Mouse (Mus musculus) lung, postnatal 4 days (tissue): ENCODE results near the gene Pax9.
A peak's percentile ranks its signal among the peaks of the same experiment; 100 is the strongest.

Experiments used
- DNase-seq, 2 experiments: peaks; one replicate each; pipeline ENCODE4 v3.0.0; 2021

Pax9 gene

DNA sequence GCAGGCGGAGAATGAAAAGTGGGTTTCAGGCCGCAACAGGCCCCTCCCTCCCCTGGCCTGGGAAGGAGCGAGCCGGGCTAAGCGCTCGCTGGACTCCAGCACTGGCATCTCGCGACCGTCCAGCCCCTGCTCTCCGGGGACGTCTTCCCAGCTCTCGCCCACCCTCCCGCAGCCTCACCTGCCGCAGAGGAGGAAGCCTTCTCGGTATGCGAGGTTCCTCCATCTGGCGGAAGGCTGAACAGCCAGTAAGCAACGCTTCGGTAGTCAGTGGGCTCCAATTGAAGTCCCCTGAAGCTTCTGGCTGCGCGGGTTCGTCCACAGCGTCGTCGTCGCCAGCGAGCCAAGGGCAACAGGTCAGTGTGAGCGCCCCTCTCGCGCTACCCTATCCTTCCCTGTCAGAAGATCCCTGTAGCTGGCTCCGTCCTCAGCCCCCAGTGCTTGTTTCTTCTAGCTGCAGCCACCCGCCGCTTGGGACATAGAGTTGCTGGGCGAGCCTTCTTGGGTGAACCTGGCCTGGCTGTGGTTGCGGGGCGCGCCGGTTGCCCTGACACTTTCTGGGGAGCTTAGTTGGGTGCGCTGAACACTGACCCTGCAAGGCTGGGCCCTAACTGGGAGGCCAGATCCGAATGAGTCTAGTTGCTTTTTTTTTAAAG, at the start of gene Pax9:
TSS of gene Pax9 (plus strand) at position 341 of the 653 bp plus-strand sequence.
- DNase-seq = no peak

DNA sequence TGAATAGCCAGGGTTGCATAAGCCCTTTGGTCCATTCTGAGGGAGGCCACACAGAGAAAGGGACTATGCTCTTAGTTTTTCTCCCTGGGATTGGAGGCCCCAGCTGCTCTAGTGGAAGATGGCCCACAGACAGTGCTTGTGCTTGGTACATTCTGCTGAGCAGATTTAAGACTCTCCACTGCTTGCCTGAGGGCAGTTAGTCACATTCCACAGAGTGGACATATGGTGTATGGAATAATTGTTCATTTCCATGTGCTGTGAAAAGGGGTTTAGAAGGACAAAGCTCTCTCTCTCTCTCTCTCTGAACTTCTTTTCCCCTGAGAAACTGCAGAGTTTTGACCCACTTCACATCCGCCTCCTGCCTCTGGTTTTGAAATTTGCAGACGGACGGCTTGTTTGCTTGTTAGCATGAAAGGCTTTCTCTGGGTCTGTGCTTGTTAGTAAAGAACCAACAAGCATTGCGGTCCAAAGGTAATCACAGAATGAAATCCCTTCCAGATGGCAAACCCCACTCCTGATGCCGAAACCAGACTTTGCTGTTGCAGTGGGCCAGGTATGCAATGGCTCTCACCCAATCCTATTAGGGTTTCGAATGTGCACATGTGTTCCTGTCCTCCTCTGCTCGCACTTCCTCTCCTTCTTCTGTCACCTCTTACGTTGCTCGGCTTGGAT, 22.0 kb upstream of the Pax9 start:
- no peak for DNase-seq

- no peak for DNase-seq
Observed at GRCm38 (mm10) chr12:56670795-56671194, 20.8 kb upstream of the Pax9 start.

DNA sequence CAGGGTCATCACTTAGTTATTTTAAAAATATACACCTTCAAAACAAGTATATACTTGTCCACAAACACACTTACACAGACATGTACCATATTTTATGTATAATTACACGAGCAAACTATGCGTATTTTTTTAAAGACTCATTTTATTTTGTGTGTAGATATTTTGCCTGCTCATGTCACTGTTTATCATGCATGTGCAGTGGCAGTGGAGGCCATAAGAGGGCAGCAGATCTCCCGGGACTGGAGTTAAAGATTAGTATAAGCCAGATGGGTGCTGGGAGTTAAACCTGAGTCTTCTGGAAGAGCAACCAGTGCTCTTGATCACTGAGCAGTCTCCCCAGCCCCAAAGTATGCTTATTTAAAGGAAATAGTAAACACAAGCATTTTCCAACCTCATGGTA, 16.8 kb upstream of the Pax9 start:
- DNase-seq = no peak

- DNase-seq = no peak
Observed at GRCm38 (mm10) chr12:56677620-56678019, 13.9 kb upstream of the Pax9 start.

DNA sequence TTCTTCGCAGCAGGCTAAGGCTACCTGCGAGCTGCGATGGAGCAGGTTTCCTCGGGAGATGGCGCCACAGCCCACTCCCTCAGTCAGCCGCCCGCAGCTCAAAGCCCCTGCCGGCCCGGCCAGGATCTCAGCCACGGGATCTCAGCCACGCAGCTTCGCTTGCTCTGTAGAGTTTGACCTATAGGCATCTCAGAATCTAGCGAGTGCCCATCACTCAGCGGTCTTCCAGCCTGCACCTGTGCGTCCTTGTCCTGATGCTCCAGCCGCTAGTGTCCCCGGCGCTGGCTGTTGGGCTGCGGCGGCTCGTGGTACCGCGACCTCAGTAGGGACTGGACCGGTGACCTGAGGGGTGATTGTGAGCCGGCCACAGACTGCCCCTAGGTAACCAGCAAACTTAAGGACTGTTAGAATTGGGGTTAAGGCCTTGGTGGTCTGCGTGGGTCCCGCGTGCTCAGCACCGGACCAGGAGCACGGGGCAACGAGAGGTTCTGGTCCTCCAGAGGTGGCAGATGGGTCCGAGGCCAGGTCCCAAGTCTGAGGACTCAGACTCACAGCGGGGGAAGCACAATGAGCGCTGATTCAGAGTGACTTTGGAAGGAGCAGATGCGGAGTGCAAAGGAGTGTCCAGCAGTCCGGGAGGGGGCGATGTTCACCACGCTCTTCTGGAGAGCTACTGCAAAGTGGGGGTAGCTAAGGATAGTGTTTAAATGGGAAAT, 10.3 kb upstream of the Pax9 start:
- DNase-seq = no peak

GRCm38 (mm10) chr12:56687640-56688481, 3.7 kb upstream of the Pax9 start:
- DNase-seq = no peak

DNA sequence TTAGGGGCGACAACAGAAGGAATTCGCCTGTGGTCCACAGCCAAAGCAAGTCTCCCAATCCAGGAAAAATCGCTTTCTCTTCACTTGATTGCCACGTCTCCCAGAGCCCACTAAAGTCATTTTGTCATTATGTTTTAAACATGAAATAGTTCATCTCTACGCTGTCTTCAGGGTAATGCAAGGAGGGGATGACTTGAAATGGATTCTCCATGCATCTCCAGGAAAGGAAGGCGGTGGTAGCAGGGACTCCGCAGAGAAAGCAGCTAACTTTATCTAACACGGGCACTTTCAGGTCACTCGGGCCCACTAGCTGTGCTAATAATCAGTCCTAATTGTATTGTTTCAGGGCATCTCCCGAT, 3.1 kb upstream of the Pax9 start:
- DNase-seq = no peak

DNA sequence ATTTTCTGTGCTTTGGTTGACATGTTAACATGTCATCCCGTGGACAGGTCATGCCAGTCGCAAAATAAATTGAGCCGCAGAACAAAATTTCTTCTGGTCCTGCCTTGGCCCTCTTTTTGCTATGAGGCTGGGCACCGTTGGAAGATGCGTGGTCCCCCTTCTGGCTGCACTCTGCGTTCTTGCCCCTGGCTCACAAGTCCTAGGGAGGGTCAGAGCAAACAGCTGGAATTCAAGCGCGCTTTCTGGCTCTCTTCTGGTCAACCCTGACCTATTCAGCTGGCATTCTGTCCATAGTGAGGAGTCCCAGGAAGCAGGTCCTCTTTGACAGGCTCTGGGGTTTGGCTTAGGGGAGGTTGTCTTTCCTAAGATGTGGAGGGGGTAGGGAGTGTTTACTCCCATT, 2.6 kb upstream of the Pax9 start:
- no peak for DNase-seq

GRCm38 (mm10) chr12:56689331-56689730, 2.2 kb upstream of the Pax9 start:
- no peak for DNase-seq

DNA sequence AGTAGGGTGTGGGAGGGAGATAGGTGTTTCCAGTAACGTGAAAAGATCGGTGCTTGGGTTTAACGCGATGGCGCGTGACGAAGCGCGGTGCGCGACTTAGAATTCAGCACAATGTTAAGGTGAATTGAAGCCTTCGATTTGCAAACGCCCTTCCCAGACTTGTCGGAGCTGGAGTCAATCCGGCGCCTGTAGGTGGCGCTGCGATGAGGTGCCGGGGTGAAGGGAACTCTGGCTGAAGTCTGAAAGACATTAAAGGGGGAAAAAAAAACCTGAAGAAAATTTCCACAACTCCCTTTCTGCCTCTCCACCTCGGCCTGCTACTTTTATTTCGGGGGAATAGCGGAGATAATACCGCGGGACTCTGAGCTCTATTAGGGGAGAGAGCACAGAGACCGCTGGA, 1.8 kb upstream of the Pax9 start:
- DNase-seq = no peak

GRCm38 (mm10) chr12:56690366-56690765, 1.2 kb upstream of the Pax9 start:
- no peak for DNase-seq

DNA sequence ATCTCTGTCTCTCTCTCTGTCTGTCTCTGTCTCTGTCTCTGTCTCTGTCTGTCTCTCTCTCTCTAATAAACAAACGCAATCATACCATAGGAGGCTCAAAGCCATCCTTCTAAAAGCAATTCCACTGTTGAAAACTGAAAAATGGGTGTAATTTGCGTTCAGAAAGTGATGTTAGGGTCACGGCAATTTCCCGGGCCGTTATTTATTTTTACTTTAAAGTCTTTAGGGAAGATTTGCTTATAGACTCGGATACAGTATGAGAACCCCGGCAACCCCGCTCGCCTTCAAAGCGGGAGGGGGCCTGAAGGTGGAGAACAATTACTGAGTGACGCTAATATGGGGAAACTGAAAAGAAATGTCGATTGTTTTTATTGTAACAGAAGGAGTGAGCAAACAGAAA, 566 bp upstream of the Pax9 start:
- DNase-seq = no peak

DNA sequence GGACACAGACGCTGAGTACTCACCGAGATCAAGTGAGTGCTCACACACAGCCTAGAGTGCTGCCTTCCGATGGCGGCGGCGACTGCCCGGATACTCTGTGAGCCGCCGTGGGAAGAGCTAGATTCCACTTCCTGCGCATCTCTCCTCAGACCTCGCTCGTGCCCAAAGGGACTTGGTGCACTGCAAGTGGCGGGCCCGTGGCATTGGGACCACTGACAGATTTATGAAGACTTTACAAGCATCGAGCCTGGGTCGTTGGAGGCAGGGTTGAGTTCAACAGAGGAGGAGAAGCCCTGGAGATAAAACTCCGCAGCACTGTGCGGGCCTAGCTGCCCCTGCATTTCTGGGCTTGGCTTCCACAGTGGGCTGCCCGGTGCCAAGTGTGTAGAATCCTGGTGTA, 969 bp downstream of the Pax9 start:
- no peak for DNase-seq

DNA sequence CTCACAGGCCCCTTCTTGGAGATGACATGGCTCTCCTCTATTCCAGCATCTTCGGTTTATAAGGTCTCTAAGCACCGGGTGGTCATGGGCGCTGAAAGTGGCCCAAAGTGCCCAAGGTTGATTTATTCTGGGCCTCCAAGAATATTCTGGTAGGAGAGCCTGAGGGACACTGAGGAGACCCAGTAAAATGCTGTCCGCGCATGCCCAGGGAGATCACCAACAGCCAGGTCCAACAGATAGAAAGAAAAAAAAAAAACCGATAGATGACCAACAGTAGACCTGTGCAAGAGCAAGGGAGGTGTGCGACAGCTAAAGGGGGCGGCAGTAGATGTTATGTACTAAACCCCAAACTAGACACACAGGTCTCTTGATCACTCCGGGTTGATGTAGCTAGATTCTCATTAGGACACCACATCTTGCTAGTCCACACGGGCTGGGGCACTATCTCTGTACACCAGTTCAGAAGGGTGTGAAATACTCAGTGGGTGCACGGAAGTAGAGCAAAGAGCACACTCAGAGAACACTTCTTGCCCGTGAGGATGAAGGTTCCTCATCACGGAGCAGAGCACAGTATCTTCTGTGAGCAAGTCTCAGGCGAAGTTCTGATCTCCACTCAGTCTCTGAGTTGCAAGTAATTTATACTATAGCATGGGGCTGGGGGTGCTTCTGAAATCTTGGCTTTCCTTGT, 2.0 kb downstream of the Pax9 start:
- DNase-seq = no peak

GRCm38 (mm10) chr12:56694361-56694760, 2.8 kb downstream of the Pax9 start:
- no peak for DNase-seq

DNA sequence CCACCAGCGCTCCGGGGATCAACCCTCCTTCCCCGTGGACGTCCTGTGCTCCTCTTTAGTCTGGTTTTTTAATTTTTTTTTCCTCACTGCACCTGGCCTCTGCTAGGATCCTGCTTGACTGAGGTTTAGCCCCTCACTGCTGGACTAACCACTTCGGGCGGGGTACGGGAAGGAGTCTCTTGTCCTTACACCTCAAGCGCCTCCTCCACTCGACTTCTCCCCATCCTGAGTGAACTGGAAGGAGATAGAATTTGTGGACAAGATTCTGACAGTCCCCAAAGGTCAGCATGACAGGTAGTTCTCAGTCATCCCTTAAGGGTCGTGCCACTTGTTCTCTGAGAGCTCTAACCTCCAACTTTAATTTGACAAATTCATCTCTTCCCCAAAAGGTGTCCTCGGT, 3.4 kb downstream of the Pax9 start:
- no peak for DNase-seq

- peak; percentile 79 to 82 for DNase-seq
Observed at GRCm38 (mm10) chr12:56695358-56696173, 4.0 kb downstream of the Pax9 start.

DNA sequence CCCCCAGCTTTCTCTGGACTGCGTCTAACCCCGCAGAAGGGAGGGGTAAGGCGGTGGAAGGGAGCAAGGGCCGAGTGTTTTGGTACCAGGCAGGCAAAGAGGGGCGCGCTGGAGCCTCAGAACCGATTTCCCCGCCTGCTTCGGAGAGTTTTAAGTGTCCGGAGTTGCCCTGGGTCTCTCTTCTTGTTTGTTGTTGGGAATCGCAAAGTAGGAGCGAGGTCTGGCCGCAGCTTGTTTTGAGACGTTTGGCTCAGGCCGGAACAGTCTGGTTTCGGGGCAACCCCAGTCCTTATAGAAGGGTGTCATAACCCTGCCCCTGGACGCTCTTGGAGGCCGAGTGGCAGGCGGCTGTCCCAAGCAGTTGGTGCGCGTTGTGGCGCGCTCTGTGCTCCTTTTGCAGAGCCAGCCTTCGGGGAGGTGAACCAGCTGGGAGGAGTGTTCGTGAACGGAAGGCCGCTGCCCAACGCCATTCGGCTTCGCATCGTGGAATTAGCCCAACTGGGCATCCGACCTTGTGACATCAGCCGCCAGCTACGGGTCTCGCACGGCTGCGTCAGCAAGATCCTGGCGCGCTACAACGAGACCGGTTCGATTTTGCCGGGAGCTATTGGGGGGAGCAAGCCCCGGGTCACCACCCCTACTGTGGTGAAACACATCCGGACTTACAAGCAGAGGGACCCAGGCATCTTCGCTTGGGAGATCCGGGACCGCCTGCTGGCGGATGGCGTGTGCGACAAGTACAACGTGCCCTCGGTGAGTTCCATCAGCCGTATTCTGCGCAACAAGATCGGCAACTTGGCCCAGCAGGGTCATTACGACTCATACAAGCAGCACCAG, 4.8 kb downstream of the Pax9 start:
- no peak for DNase-seq

- no peak for DNase-seq
Observed at GRCm38 (mm10) chr12:56697011-56697740, 5.6 kb downstream of the Pax9 start.
